Mouse (Mus musculus) lung, adult 2 months (tissue): Measurements from ENCODE around the gene Inpp5a.

Experiments used
- CTCF ChIP-seq: fragments of 200-500 bp; IDR thresholded peaks from 2 replicates; pipeline ENCODE4 v1.5.1; 2011; ENCODE audit warnings: mild to moderate bottlenecking, low read length, control low read depth; ENCODE audit not compliant: insufficient read depth
- POLR2A ChIP-seq: fragments of 200-500 bp; IDR thresholded peaks from 2 replicates; pipeline ENCODE4 v1.6.1; 2011; ENCODE audit warnings: low read depth, mild to moderate bottlenecking, control low read depth, low read length, borderline replicate concordance; ENCODE audit errors: extremely low read depth

DNA sequence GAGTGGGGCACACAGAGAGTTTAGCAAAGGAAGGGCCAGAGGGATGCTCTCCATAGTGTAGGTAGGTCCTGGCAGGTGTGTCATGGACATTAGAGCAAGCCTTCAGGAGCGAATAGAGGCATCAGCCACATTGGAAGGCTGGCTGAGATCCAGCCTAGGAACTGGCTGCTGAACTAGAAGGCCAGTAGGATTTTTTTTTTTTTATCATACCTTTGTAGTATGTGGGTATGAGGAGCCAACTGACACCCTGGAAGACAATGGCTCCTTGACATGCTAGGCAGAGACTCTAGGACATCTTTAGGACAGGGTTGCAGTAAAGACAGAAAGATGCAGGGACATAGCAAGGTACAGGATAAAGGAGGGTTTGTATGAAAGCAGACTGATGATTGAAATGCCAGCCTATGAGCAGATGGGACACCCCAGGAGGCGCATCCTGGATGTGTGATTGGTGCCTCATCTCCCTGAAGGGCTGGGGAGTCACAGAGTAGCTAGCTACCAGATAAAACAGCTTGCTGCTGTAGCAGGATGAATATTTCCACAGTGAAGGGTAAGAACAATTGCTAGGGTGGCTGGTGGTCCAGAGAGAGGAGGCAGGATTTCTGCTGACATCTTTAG, 3.9 kb upstream of the Inpp5a start:
- TF ChIP-seq CTCF (no peak), POLR2A (no peak)
